Mouse (Mus musculus): ENCODE measurements around the gene Dgkz. TPM values are rescaled to one million over a fixed set of nuclear protein-coding genes. Genes with fewer than 3 reads are reported as not detected.
A peak's percentile ranks its signal among the peaks of the same experiment; 100 is the strongest.

Dgkz gene
- polyA plus RNA-seq, 1 experiment from 2014 or later: 53.2 TPM

- TF ChIP-seq CTCF (IDR thresholded peaks at IDR 0.05; ENCODE audit: low read depth): no peak
- Histone ChIP-seq H3K27ac (ENCODE audit: low read depth, low read length) (no peak overlapping the region), H3K4me3 (ENCODE audit: low read depth, low read length) (no peak overlapping the region), H3K36me3 (ENCODE audit: control insufficient read depth, insufficient read depth) (no peaks in the 10 kb centered on the region), H3K4me1 (replicated peaks; ENCODE audit: control insufficient read depth, insufficient read depth, low read length) (peaks cover 16% of the 10 kb centered on the region), H3K9ac (ENCODE audit: low read depth, low read length) (no peak overlapping the region), H3K27me3 (replicated peaks; ENCODE audit: control insufficient read depth, insufficient read depth, low read length) (peaks cover 28% of the 10 kb centered on the region), H3K4me2 (replicated peaks; ENCODE audit: low read depth) (no peak overlapping the region), H3K9me3 (ENCODE audit: control insufficient read depth) (no peaks in the 10 kb centered on the region)
- ATAC-seq: no peak
- 75% methylated on average over 7 of the region's 7 CpGs for WGBS
Measured at GRCm38 (mm10) chr2:91973416-91974135, 2.1 kb downstream of the Dgkz start.

DNA sequence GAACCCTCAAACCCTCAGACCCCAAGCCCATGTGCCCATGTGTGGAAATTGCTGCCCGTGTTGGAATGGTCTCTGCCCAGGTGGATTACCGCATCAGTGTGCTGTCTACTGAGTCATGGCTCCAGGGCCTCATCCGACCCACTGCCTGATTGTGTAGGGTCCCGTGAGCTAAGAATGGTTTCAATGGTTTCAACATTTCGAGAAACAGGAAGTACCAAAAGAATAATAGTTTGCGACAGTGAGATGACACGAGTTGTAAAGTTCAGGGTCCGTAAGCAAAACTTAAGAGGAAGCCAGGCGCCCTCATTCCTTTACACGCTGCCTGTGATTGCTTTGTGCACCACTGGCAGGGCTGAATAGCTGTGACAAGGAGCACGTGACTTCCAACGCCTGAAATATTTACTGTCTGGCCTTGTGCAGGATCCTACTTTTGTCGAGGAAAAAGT is 3.5 kb downstream of the Dgkz start:
- Histone ChIP-seq H3K4me2 (replicated peaks; ENCODE audit: low read depth) (peak overlapping the region; percentile 2), H3K36me3 (ENCODE audit: control insufficient read depth, insufficient read depth) (no peaks in the 10 kb centered on the region), H3K27me3 (replicated peaks; ENCODE audit: control insufficient read depth, insufficient read depth, low read length) (peaks cover 28% of the 10 kb centered on the region), H3K27ac (ENCODE audit: low read depth, low read length) (peak overlapping the region; percentile 86), H3K9me3 (ENCODE audit: control insufficient read depth) (no peaks in the 10 kb centered on the region), H3K9ac (ENCODE audit: low read depth, low read length) (no peak overlapping the region), H3K4me1 (replicated peaks; ENCODE audit: control insufficient read depth, insufficient read depth, low read length) (peaks cover 23% of the 10 kb centered on the region), H3K4me3 (ENCODE audit: low read depth, low read length) (no peak overlapping the region)
- TF ChIP-seq CTCF (IDR thresholded peaks at IDR 0.05; ENCODE audit: low read depth): no peak
- ATAC-seq: peak; percentile 77
- 11% methylated on average over 13 of the region's 13 CpGs for WGBS

GRCm38 (mm10) chr2:91971231-91972097 is 4.2 kb downstream of the Dgkz start:
- H3K27ac ChIP-seq (ENCODE audit: low read depth, low read length): peak overlapping the region; percentile 86
- TF ChIP-seq CTCF (IDR thresholded peaks at IDR 0.05; ENCODE audit: low read depth): no peak
- WGBS: 40% methylated on average over 20 of the region's 21 CpGs
- no peaks in the 10 kb centered on the region for H3K36me3 ChIP-seq (ENCODE audit: control insufficient read depth, insufficient read depth)
- peak overlapping the region; percentile 2 for H3K4me2 ChIP-seq (replicated peaks; ENCODE audit: low read depth)
- H3K4me1 ChIP-seq (replicated peaks; ENCODE audit: control insufficient read depth, insufficient read depth, low read length): peaks cover 23% of the 10 kb centered on the region
- no peak; the same call in 1 of the 2 replicates for ATAC-seq
- no peak overlapping the region for H3K4me3 ChIP-seq (ENCODE audit: low read depth, low read length)
- no peaks in the 10 kb centered on the region for H3K9me3 ChIP-seq (ENCODE audit: control insufficient read depth)
- H3K27me3 ChIP-seq (replicated peaks; ENCODE audit: control insufficient read depth, insufficient read depth, low read length): peaks cover 22% of the 10 kb centered on the region
- peak overlapping the region; percentile 13; the same call in 1 of the 2 replicates for H3K9ac ChIP-seq (ENCODE audit: low read depth, low read length)

DNA sequence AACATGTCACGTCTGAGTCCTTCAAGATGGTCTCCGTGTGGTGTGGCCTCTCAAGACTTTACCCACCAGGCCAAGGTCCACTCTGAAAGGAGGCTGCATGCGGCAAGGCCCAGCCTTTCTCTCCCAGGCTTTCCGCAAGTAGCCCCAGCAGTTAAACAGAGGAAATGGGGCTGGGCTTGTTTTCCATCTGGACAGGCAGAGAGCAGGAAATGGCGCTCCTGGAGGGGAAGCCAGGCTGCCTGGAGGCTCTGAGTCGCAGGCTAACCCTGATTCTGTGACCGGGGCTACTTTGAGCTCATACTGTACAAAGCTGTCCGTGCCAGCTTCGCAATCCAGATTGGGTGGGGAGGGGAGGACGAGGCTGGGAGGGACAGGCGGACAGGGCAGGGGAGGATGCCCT is 7.7 kb downstream of the Dgkz start:
- Histone ChIP-seq H3K4me2 (replicated peaks; ENCODE audit: low read depth) (no peak overlapping the region), H3K9me3 (ENCODE audit: control insufficient read depth) (no peaks in the 10 kb centered on the region), H3K27ac (ENCODE audit: low read depth, low read length) (peak overlapping the region; percentile 73), H3K4me1 (replicated peaks; ENCODE audit: control insufficient read depth, insufficient read depth, low read length) (peaks cover 26% of the 10 kb centered on the region), H3K9ac (ENCODE audit: low read depth, low read length) (no peak overlapping the region), H3K27me3 (replicated peaks; ENCODE audit: control insufficient read depth, insufficient read depth, low read length) (no peaks in the 10 kb centered on the region), H3K4me3 (ENCODE audit: low read depth, low read length) (no peak overlapping the region), H3K36me3 (ENCODE audit: control insufficient read depth, insufficient read depth) (no peaks in the 10 kb centered on the region)
- TF ChIP-seq CTCF (IDR thresholded peaks at IDR 0.05; ENCODE audit: low read depth): 0 out of 2 replicates have a peak, but pooled peaks have one; percentile 7
- ATAC-seq: 0 out of 2 replicates have a peak, but pooled peaks have one; percentile 9
- WGBS: 30% methylated on average over 11 of the region's 11 CpGs

DNA sequence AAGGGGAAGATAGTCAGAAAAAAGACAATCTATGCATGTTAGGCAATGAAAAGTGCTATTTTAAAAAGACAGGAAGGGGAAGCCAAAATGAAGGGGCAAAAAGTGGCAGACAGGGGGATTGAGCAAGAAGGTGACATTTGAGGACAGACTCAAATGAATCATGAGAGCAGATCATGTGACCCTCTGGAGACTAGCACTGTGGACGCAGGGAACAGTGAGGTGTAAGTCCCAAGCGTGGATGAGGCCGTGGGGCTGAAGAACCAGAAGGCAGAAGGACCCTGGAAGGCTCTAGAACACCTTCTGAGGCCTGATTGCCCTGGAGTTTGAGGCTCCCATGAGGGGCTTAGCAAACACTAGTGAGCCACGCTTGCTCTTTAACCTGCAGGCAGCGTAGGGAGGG is 9.3 kb downstream of the Dgkz start:
- Histone ChIP-seq H3K4me2 (replicated peaks; ENCODE audit: low read depth) (no peak overlapping the region), H3K4me3 (ENCODE audit: low read depth, low read length) (no peak overlapping the region), H3K27me3 (replicated peaks; ENCODE audit: control insufficient read depth, insufficient read depth, low read length) (no peaks in the 10 kb centered on the region), H3K4me1 (replicated peaks; ENCODE audit: control insufficient read depth, insufficient read depth, low read length) (peaks cover 20% of the 10 kb centered on the region), H3K36me3 (ENCODE audit: control insufficient read depth, insufficient read depth) (no peaks in the 10 kb centered on the region), H3K9ac (ENCODE audit: low read depth, low read length) (no peak overlapping the region), H3K27ac (ENCODE audit: low read depth, low read length) (no peak overlapping the region), H3K9me3 (ENCODE audit: control insufficient read depth) (no peaks in the 10 kb centered on the region)
- WGBS: 76% methylated on average over 5 of the region's 5 CpGs
- no peak for TF ChIP-seq CTCF (IDR thresholded peaks at IDR 0.05; ENCODE audit: low read depth)
- no peak for ATAC-seq

DNA sequence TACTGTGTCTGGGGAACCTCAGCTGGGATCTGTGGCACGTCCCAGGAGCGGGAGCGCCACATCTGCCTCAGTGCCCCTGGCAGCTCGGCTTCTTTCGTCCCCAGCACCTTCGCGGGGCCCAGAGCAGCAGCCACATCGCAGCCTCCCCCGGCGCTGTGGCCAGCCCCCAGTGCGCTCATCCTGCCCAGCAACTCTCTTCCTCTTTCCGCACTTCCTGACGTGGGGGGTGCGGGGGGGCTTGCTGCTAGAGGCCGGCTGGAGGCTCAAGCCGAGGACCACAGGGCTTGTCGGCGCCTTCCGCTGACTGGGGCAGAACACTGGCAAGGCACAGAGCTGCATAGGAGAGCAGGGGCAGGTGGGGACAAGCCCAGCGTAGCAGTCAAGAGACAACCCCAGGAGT is 10.2 kb downstream of the Dgkz start:
- WGBS: 43% methylated on average over 20 of the region's 20 CpGs
- Histone ChIP-seq H3K9ac (ENCODE audit: low read depth, low read length) (0 out of 2 replicates have a peak overlapping the region, but pooled peaks have one; percentile 31), H3K9me3 (ENCODE audit: control insufficient read depth) (no peaks in the 10 kb centered on the region), H3K4me2 (replicated peaks; ENCODE audit: low read depth) (peak overlapping the region; percentile 38), H3K27ac (ENCODE audit: low read depth, low read length) (peak overlapping the region; percentile 15; the same call in 1 of the 2 replicates), H3K36me3 (ENCODE audit: control insufficient read depth, insufficient read depth) (no peaks in the 10 kb centered on the region), H3K4me1 (replicated peaks; ENCODE audit: control insufficient read depth, insufficient read depth, low read length) (peaks cover 18% of the 10 kb centered on the region), H3K4me3 (ENCODE audit: low read depth, low read length) (peak overlapping the region; percentile 18; the same call in 1 of the 2 replicates), H3K27me3 (replicated peaks; ENCODE audit: control insufficient read depth, insufficient read depth, low read length) (no peaks in the 10 kb centered on the region)
- ATAC-seq: no peak
- no peak for TF ChIP-seq CTCF (IDR thresholded peaks at IDR 0.05; ENCODE audit: low read depth)
